Mouse (Mus musculus): Measurements from ENCODE around the gene Ksr1.

Ksr1 gene

GRCm38 (mm10) chr11:79145283-79146265, 633 bp downstream of the Ksr1 start:
- peak; percentile 20 to 39 for DNase-seq (ENCODE audit: low spot score in 2 of 2)

GRCm38 (mm10) chr11:79144741-79145140, 1.5 kb downstream of the Ksr1 start:
- DNase-seq (ENCODE audit: low spot score in 2 of 2), result no peak

GRCm38 (mm10) chr11:79144043-79144591, 2.1 kb downstream of the Ksr1 start:
- no peak for DNase-seq (ENCODE audit: low spot score in 2 of 2)

- DNase-seq (ENCODE audit: low spot score in 2 of 2), result no peak
These were observed 2.9 kb downstream of the Ksr1 start for GRCm38 (mm10) chr11:79143322-79143721.

- peak; percentile 44 to 68 for DNase-seq (ENCODE audit: low spot score in 2 of 2)
These were observed 3.8 kb downstream of the Ksr1 start for GRCm38 (mm10) chr11:79142381-79142780.

- DNase-seq (ENCODE audit: low spot score in 2 of 2), result no peak
These were observed 4.7 kb downstream of the Ksr1 start for GRCm38 (mm10) chr11:79141235-79142109.

GRCm38 (mm10) chr11:79140511-79140888, 5.7 kb downstream of the Ksr1 start:
- DNase-seq (ENCODE audit: low spot score in 2 of 2), result no peak

GRCm38 (mm10) chr11:79139878-79140510, 6.2 kb downstream of the Ksr1 start:
- DNase-seq (ENCODE audit: low spot score in 2 of 2), result no peak

- no peak for DNase-seq (ENCODE audit: low spot score in 2 of 2)
These were observed 7.6 kb downstream of the Ksr1 start for GRCm38 (mm10) chr11:79138621-79139020.

- DNase-seq (ENCODE audit: low spot score in 2 of 2), result no peak
These were observed 9.0 kb downstream of the Ksr1 start for GRCm38 (mm10) chr11:79137245-79137644.

- DNase-seq (ENCODE audit: low spot score in 2 of 2), result no peak
These were observed 10.4 kb downstream of the Ksr1 start for GRCm38 (mm10) chr11:79135685-79136360.

- no peak for DNase-seq (ENCODE audit: low spot score in 2 of 2)
These were observed 11.1 kb downstream of the Ksr1 start for GRCm38 (mm10) chr11:79135105-79135503.

- DNase-seq (ENCODE audit: low spot score in 2 of 2), result no peak
These were observed 11.6 kb downstream of the Ksr1 start for GRCm38 (mm10) chr11:79134416-79135104.

- no peak for DNase-seq (ENCODE audit: low spot score in 2 of 2)
These were observed 12.2 kb downstream of the Ksr1 start for GRCm38 (mm10) chr11:79133961-79134360.

- DNase-seq (ENCODE audit: low spot score in 2 of 2), result no peak
These were observed 13.2 kb downstream of the Ksr1 start for GRCm38 (mm10) chr11:79133051-79133450.

- DNase-seq (ENCODE audit: low spot score in 2 of 2), result no peak
These were observed 14.2 kb downstream of the Ksr1 start for GRCm38 (mm10) chr11:79131949-79132411.

GRCm38 (mm10) chr11:79129388-79130356, 16.5 kb downstream of the Ksr1 start:
- DNase-seq (ENCODE audit: low spot score in 2 of 2), result no peak

GRCm38 (mm10) chr11:79128233-79128632, 18.0 kb downstream of the Ksr1 start:
- no peak for DNase-seq (ENCODE audit: low spot score in 2 of 2)

GRCm38 (mm10) chr11:79126963-79127362, 19.2 kb downstream of the Ksr1 start:
- DNase-seq (ENCODE audit: low spot score in 2 of 2), result no peak

Data from thymus, postnatal 10 days (tissue).